Mouse (Mus musculus): ENCODE measurements around the gene Lclat1. TPM values are rescaled to one million over a fixed set of nuclear protein-coding genes. Genes with fewer than 3 reads are reported as not detected.
A peak's percentile ranks its signal among the peaks of the same experiment; 100 is the strongest.

Lclat1 gene
- 10.1 and 14.4 TPM in 2 replicates for polyA plus RNA-seq (2016; fragmentation: Nextera tagmentation; extraction: Ambion mirVana)

DNA sequence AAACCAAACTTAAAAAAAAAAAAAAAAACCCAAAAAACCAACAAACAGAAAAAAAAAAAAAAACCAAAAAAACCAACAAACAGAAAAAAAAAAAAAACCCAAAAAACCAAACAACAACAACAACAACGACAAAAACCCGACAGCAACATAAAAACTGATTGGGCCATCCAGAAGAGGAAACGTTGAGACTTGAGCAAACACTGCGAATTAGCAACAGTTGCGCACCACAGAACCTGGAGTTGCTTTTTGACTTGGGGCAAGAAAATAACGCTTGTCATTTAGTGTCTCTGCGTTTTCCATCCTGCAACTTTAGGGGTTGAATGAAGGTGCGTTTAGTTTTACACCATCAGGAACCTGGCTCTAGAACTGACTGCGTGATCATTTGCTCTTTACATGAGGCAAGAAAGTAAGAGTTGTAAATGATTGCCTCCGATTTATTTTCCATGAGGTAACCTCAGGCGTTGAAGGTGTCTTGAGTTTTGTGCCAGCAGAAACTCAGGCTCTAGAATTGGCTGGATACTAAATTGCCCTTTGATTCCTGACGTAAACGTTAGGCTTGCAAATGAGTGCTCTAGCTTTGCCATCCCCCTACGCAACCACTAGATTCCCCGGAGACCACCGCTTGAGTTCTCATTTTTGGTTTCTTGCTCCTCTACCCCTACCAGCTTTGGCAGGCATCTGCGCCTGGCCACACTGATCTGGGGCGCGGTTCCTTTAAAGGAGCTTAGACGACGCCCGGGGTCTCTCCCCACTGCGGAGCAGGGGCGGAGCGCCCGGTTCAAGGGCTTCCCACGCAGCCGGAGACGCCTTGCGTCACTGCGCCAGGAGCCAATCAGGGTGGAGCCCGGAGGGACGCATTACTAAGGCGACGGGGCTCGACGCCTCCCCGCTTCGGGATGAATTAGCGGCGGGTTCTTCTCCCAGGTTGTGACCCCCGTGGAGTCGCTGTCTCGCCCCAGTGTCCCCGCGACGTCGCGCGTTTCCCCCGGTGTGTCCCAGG, at the start of gene Lclat1:
Gene Lclat1 (plus strand): TSS at position 828 of the 1,000 bp plus-strand sequence.
- H3K27me3 ChIP-seq = 0 out of 2 replicates have a peak, but pooled peaks cover 3% of the 10 kb centered on the region
- peak within 1 kb of the TSS; percentile 75 for H3K4me2 ChIP-seq (replicated peaks)
- H3K27ac ChIP-seq = peak within 1 kb of the TSS; percentile 65
- ATAC-seq (ENCODE audit: low FRiP score) = peak; percentile 100
- H3K9ac ChIP-seq = peak within 1 kb of the TSS; percentile 90
- no peaks in the 10 kb centered on the region for H3K36me3 ChIP-seq
- WGBS = 6% methylated on average over 51 of the region's 51 CpGs
- H3K9me3 ChIP-seq (replicated peaks) = no peaks in the 10 kb centered on the region
- H3K4me1 ChIP-seq = peaks cover 3% of the 10 kb centered on the region
- peak within 1 kb of the TSS; percentile 85 for H3K4me3 ChIP-seq

DNA sequence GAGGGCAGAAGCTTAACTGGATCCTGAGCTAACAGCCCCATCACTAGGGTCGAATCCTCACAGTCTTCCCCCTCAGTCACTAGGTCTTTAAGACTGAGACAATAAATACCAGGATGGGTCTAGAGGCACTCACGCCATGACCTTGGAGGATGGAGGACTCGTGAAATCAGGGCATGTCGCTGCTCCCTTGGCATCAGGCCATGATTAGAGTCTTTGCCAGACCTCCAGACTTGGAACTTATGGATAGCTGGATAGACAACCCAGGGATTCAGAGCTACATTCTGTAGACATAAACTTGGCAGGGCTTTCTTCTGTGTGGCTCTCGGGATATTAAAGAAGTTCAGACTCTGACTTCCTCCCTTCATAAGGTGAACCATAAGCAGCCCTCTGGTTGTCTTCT, 49.5 kb upstream of the Lclat1 start:
- Histone ChIP-seq H3K36me3 (no peaks in the 10 kb centered on the region), H3K4me3 (no peak overlapping the region), H3K27ac (no peak overlapping the region), H3K27me3 (peaks cover 14% of the 10 kb centered on the region), H3K9me3 (replicated peaks) (no peaks in the 10 kb centered on the region), H3K4me2 (replicated peaks) (no peak overlapping the region), H3K4me1 (peaks cover 6% of the 10 kb centered on the region), H3K9ac (no peak overlapping the region)
- no peak for ATAC-seq (ENCODE audit: low FRiP score)
- 90% methylated on average over 5 of the region's 5 CpGs for WGBS

GRCm38 (mm10) chr17:73060224-73060896, 47.4 kb upstream of the Lclat1 start:
- Histone ChIP-seq H3K9ac (no peak overlapping the region), H3K36me3 (no peaks in the 10 kb centered on the region), H3K27ac (no peak overlapping the region), H3K9me3 (replicated peaks) (no peaks in the 10 kb centered on the region), H3K4me2 (replicated peaks) (no peak overlapping the region), H3K4me3 (no peak overlapping the region), H3K27me3 (peaks cover 14% of the 10 kb centered on the region), H3K4me1 (peaks cover 6% of the 10 kb centered on the region)
- 16% methylated on average over 3 of the region's 3 CpGs for WGBS
- ATAC-seq (ENCODE audit: low FRiP score) = no peak

DNA sequence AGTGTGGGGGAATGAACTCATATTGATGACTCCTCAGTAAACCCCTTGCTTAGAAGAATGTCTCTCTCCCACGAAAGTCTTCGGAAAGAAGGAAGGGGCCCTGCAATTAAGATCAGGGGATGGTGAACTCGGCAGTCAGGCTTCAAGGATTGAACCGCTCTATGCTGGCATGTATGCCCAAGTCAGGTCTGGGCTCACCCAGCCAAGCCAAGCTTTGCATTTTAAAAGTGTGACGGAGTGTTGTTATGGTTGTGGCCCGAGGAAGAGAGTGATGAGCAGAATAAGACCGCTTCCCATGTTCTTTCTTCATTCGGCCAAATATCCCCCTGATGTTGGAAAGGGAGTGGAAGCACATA, 46.9 kb upstream of the Lclat1 start:
- Histone ChIP-seq H3K4me1 (peaks cover 6% of the 10 kb centered on the region), H3K27me3 (peaks cover 14% of the 10 kb centered on the region), H3K4me2 (replicated peaks) (no peak overlapping the region), H3K36me3 (no peaks in the 10 kb centered on the region), H3K9me3 (replicated peaks) (no peaks in the 10 kb centered on the region), H3K27ac (no peak overlapping the region), H3K4me3 (no peak overlapping the region), H3K9ac (no peak overlapping the region)
- 63% methylated on average over 8 of the region's 8 CpGs for WGBS
- no peak for ATAC-seq (ENCODE audit: low FRiP score)

DNA sequence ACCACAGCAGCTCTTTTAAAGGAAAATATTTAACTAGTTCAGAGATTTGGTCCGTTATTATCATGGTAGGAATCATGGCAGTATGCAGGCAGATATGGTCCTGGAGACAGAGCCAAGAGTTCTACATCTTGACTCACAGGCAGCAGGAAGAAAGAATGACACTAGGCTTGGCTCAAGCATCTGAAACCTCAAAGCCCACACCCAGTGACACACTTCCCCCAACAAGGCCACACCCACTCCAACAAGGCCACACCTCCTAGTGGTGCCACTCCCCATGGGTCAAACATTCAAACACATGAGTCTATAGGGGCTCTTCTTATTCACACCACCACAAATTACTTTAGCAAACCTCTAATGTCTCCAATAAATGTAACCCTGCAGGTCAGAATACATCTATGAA, 45.1 kb upstream of the Lclat1 start:
- H3K36me3 ChIP-seq = no peaks in the 10 kb centered on the region
- H3K27me3 ChIP-seq = peaks cover 14% of the 10 kb centered on the region
- no peak overlapping the region for H3K9ac ChIP-seq
- ATAC-seq (ENCODE audit: low FRiP score) = no peak
- H3K4me2 ChIP-seq (replicated peaks) = no peak overlapping the region
- no peak overlapping the region for H3K27ac ChIP-seq
- 94% methylated on average over 1 of the region's 1 CpGs for WGBS
- H3K4me1 ChIP-seq = peaks cover 13% of the 10 kb centered on the region
- no peaks in the 10 kb centered on the region for H3K9me3 ChIP-seq (replicated peaks)
- no peak overlapping the region for H3K4me3 ChIP-seq

- no peaks in the 10 kb centered on the region for H3K36me3 ChIP-seq
- peaks cover 9% of the 10 kb centered on the region for H3K27me3 ChIP-seq
- H3K4me1 ChIP-seq = peaks cover 16% of the 10 kb centered on the region
- no peak overlapping the region for H3K4me2 ChIP-seq (replicated peaks)
- no peak for ATAC-seq (ENCODE audit: low FRiP score)
- no peak overlapping the region for H3K4me3 ChIP-seq
- no peak overlapping the region for H3K27ac ChIP-seq
- H3K9ac ChIP-seq = no peak overlapping the region
- H3K9me3 ChIP-seq (replicated peaks) = no peaks in the 10 kb centered on the region
- WGBS = 89% methylated on average over 2 of the region's 2 CpGs
Observed at GRCm38 (mm10) chr17:73063299-73063698, 44.5 kb upstream of the Lclat1 start.

DNA sequence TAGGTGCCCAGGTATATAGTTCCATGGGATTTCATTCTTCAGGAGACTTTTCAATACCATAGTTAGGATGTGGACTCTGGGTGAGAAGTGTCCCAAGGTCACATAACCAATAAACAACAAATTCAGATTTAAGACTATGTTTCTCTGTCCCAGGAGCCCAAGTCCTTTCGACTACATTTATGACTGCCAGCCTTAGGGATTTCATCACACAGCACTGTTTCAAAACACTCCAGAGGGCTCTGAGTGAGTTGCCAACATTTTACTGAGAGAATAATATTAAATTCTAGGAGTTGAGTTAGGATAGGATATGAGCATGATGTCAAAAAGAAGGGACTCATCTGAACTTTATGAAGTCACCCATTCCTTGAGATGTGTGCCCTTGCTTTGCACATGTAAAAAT, 44.0 kb upstream of the Lclat1 start:
- H3K9ac ChIP-seq = no peak overlapping the region
- H3K27me3 ChIP-seq = peaks cover 4% of the 10 kb centered on the region; the same call in 1 of the 2 replicates
- H3K9me3 ChIP-seq (replicated peaks) = no peaks in the 10 kb centered on the region
- H3K4me1 ChIP-seq = peaks cover 16% of the 10 kb centered on the region
- H3K4me3 ChIP-seq = no peak overlapping the region
- H3K4me2 ChIP-seq (replicated peaks) = no peak overlapping the region
- WGBS = 91% methylated on average over 1 of the region's 1 CpGs
- ATAC-seq (ENCODE audit: low FRiP score) = no peak
- no peaks in the 10 kb centered on the region for H3K36me3 ChIP-seq
- no peak overlapping the region for H3K27ac ChIP-seq

DNA sequence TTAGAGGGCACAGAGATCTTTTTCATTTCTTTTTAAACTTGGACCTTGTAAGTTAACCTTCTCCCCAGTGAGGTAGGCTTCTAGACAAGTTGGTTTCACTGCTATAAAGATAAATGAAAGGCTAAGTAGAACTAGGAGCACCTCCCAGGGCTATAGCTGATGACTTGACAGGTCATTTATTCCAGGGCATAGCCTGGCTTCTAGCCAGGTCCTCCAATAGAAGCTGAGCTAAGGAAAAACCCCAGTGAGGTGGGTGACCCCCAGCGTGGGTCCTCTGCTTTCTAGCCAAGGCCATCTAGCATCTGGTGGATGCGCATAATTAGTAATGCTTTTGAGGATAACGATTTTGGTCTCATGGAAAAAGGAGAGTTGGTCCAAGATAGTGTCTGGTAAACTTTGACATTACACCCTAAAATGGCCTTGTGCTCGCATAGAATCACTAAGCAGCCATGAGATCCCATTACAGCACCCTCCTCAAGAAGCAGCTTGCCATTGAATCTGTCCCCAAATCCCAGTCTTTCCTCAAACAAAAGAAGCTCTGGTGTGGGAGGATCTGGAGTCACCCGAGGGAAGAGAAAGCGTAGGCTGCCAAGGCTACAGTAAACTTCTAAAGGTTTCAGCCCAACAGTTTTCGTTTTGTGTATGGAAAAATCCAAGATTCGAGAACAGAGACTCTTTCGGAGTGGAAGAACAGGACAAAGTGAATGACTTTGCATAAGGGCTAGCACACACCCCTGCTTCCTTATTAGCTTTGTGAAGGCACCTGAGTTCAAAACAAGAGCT, 41.2 kb upstream of the Lclat1 start:
- H3K4me3 ChIP-seq = no peak overlapping the region
- H3K9ac ChIP-seq = no peak overlapping the region
- ATAC-seq (ENCODE audit: low FRiP score) = no peak
- H3K36me3 ChIP-seq = no peaks in the 10 kb centered on the region
- no peaks in the 10 kb centered on the region for H3K9me3 ChIP-seq (replicated peaks)
- H3K27ac ChIP-seq = no peak overlapping the region
- WGBS = 72% methylated on average over 9 of the region's 9 CpGs
- H3K4me1 ChIP-seq = peaks cover 10% of the 10 kb centered on the region
- H3K27me3 ChIP-seq = no peaks in the 10 kb centered on the region
- no peak overlapping the region for H3K4me2 ChIP-seq (replicated peaks)

DNA sequence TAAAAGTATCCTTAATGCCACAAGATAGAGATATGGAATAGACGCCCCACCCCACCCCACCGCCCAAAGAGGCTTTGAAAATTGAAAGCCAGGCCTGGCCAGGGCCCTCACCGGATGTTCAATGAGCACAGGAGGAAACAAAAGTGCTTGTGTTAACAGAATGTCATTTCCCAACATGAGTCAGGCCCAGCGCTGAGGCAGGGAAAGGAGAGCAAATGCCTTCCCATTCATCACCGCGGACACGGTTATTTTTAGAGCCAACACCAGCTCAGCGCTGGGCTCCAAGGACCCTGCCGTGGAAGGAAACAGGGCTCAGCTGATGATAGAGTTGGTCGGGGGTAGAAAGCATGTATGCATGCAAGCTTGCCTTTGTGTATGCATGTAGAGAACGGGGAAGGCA, 40.4 kb upstream of the Lclat1 start:
- H3K9me3 ChIP-seq (replicated peaks) = no peaks in the 10 kb centered on the region
- H3K36me3 ChIP-seq = no peaks in the 10 kb centered on the region
- ATAC-seq (ENCODE audit: low FRiP score) = peak; percentile 43; the same call in 1 of the 2 replicates
- no peak overlapping the region for H3K4me3 ChIP-seq
- H3K27me3 ChIP-seq = no peaks in the 10 kb centered on the region
- WGBS = 29% methylated on average over 11 of the region's 11 CpGs
- H3K27ac ChIP-seq = no peak overlapping the region; the same call in 1 of the 2 replicates
- H3K9ac ChIP-seq = no peak overlapping the region
- no peak overlapping the region for H3K4me2 ChIP-seq (replicated peaks)
- H3K4me1 ChIP-seq = peaks cover 13% of the 10 kb centered on the region

GRCm38 (mm10) chr17:73068321-73068992, 39.3 kb upstream of the Lclat1 start:
- no peak overlapping the region for H3K9ac ChIP-seq
- H3K4me3 ChIP-seq = no peak overlapping the region
- H3K4me2 ChIP-seq (replicated peaks) = no peak overlapping the region
- ATAC-seq (ENCODE audit: low FRiP score) = no peak
- no peaks in the 10 kb centered on the region for H3K9me3 ChIP-seq (replicated peaks)
- H3K27ac ChIP-seq = no peak overlapping the region
- no peaks in the 10 kb centered on the region for H3K27me3 ChIP-seq
- 87% methylated on average over 10 of the region's 10 CpGs for WGBS
- H3K36me3 ChIP-seq = no peaks in the 10 kb centered on the region
- peaks cover 13% of the 10 kb centered on the region for H3K4me1 ChIP-seq

DNA sequence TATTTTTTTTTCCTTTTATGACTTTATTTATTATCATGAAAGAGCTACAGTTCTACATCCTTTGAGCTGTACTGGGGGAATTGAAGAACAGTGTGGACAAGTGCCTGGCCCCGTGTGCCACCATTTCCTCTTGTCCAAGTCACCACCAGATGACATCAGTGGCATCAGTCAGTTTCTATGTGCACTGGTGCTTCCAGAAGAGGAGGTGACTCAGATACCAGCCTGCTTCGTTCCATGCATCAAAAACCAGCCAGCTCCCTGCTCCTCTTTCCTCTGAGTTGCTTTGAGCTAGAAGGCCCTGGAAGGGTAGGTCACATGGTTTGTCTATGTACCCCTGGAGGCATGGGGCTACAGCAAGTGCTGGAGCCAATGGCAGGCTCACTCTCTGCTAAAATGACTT, 37.3 kb upstream of the Lclat1 start:
- no peak for ATAC-seq (ENCODE audit: low FRiP score)
- no peak overlapping the region for H3K4me3 ChIP-seq
- no peak overlapping the region for H3K4me2 ChIP-seq (replicated peaks)
- H3K9me3 ChIP-seq (replicated peaks) = no peaks in the 10 kb centered on the region
- 94% methylated on average over 2 of the region's 2 CpGs for WGBS
- peaks cover 13% of the 10 kb centered on the region for H3K4me1 ChIP-seq
- H3K9ac ChIP-seq = no peak overlapping the region
- H3K27me3 ChIP-seq = no peaks in the 10 kb centered on the region
- H3K36me3 ChIP-seq = no peaks in the 10 kb centered on the region
- H3K27ac ChIP-seq = no peak overlapping the region
